Mouse (Mus musculus) G1E (cell line): ENCODE measurements at regions not wholly inside any gene's neighbourhood (a gene's known extent, or its start where the extent isn't known, plus 50 kb on each side); places are given as distances from the start of the nearest gene placed in this dataset.

ENCODE experiments used
- CTCF ChIP-seq: IDR thresholded peaks from 2 replicates; pipeline ENCODE4 v1.5.1; 2012; ENCODE audit warnings: low read depth, low read length, inconsistent platforms, mixed read lengths
- GATA1 ChIP-seq: IDR thresholded peaks from 2 replicates; pipeline ENCODE4 v1.6.1; 2012; ENCODE audit warnings: borderline replicate concordance, low read length, inconsistent platforms, mixed read lengths
- GATA2 ChIP-seq: IDR thresholded peaks from 2 replicates; pipeline ENCODE4 v1.6.1; 2012; ENCODE audit warnings: low read depth, low read length, inconsistent platforms, borderline replicate concordance
- POLR2AphosphoS5 ChIP-seq: IDR thresholded peaks from 2 replicates; pipeline ENCODE4 v1.6.1; 2012; ENCODE audit warnings: low read depth, low read length, inconsistent platforms; ENCODE audit not compliant: insufficient replicate concordance
- TAL1 ChIP-seq: conservative IDR thresholded peaks from 2 replicates; pipeline ENCODE4 v1.6.1; 2012; ENCODE audit warnings: low read depth, low read length, inconsistent platforms, mixed read lengths

GRCm38 (mm10) chr4:131493726-131494125 lies 344.4 kb downstream of the Ptpru start:
- TF ChIP-seq CTCF (no peak), GATA1 (no peak), POLR2AphosphoS5 (no peak), GATA2 (no peak), TAL1 (no peak)
